Mouse (Mus musculus): Measurements from ENCODE around the gene Cldn10. TPM values are rescaled to one million over a fixed set of nuclear protein-coding genes. Genes with fewer than 3 reads are reported as not detected.
"Not testable (repeated sequence)": the region's sequence is repeated elsewhere in the genome, so short reads cannot be mapped to it uniquely, and the experiment has no call there.

Cldn10 gene
- polyA plus RNA-seq (2015; fragmentation: Nextera tagmentation; extraction: Ambion mirVana) = 1.5 and 1.7 TPM in 2 replicates

GRCm38 (mm10) chr14:118787621-118788020, at the start of gene Cldn10:
Gene Cldn10, plus strand, starts transcription at chr14:118787908.
- Histone ChIP-seq H3K9ac (no peak within 1 kb of the TSS), H3K4me3 (no peak within 1 kb of the TSS), H3K9me3 (no peaks in the 10 kb centered on the region), H3K27me3 (no peaks in the 10 kb centered on the region), H3K36me3 (no peaks in the 10 kb centered on the region), H3K4me2 (replicated peaks) (no peak within 1 kb of the TSS), H3K27ac (no peak within 1 kb of the TSS), H3K4me1 (no peaks in the 10 kb centered on the region)
- no peak for ATAC-seq (ENCODE audit: low FRiP score, low read depth)
- WGBS = 58% methylated on average over 4 of the region's 4 CpGs

- no peak overlapping the region for H3K4me2 ChIP-seq (replicated peaks)
- H3K9me3 ChIP-seq = peaks cover 4% of the 10 kb centered on the region
- H3K4me1 ChIP-seq = no peaks in the 10 kb centered on the region
- H3K4me3 ChIP-seq = no peak overlapping the region
- H3K27me3 ChIP-seq = no peaks in the 10 kb centered on the region
- H3K27ac ChIP-seq = no peak overlapping the region
- no peak for ATAC-seq (ENCODE audit: low FRiP score, low read depth)
- H3K36me3 ChIP-seq = no peaks in the 10 kb centered on the region
- H3K9ac ChIP-seq = no peak overlapping the region
These were observed 45.9 kb upstream of the Cldn10 start for GRCm38 (mm10) chr14:118741780-118742179.

DNA sequence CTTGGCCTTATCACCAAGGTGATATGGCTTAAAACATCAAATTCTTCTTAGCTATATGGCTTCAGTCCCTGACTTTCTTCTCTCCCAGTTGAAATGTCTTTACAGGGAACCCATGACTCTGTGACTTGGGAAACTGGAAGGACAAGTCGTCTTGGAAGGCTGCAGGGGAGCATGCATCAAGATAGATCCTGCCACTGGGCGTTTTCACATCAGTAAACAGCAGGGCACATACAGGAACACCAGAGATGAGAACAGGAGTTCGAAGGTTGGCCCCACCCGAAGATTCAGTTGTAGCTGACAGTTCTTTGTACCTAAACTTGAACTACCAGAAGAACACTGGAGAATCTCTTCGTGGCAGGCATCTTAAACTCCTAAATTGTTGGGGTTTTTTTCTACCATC, 44.8 kb upstream of the Cldn10 start:
- no peak for ATAC-seq (ENCODE audit: low FRiP score, low read depth)
- WGBS = 78% methylated on average over 5 of the region's 5 CpGs
- Histone ChIP-seq H3K4me2 (replicated peaks) (no peak overlapping the region), H3K9ac (no peak overlapping the region), H3K27ac (no peak overlapping the region), H3K4me3 (no peak overlapping the region), H3K9me3 (peaks cover 4% of the 10 kb centered on the region), H3K4me1 (no peaks in the 10 kb centered on the region), H3K36me3 (no peaks in the 10 kb centered on the region), H3K27me3 (no peaks in the 10 kb centered on the region)

DNA sequence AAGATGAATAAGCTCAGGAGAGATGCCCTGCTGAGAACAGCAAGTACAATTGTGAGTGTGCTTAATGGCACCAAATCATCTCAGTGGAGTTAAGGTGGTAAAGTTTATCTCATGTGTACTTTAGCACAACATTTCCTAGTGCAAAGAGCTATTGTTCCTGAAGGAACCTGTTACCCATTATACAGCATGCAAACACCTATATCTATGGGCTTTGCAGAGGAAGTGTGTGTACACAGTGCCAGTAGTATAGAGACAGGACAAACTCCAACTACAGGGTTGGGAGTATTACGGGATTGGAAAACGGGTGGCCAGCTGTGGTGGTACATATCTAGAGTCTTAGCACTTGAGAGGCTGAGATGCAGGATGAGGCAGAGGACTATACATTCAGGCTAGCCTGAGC, 38.6 kb upstream of the Cldn10 start:
- WGBS = 85% methylated on average over 2 of the region's 2 CpGs

GRCm38 (mm10) chr14:118749715-118750114, 38.0 kb upstream of the Cldn10 start:
- Histone ChIP-seq H3K4me2 (replicated peaks) (no peak overlapping the region), H3K36me3 (no peaks in the 10 kb centered on the region), H3K27ac (no peak overlapping the region), H3K27me3 (no peaks in the 10 kb centered on the region), H3K4me3 (no peak overlapping the region), H3K9ac (no peak overlapping the region), H3K4me1 (no peaks in the 10 kb centered on the region), H3K9me3 (no peaks in the 10 kb centered on the region)
- WGBS = 55% methylated on average over 4 of the region's 4 CpGs
- ATAC-seq (ENCODE audit: low FRiP score, low read depth) = no peak

More for the DNA sequence above, 38.6 kb upstream of the Cldn10 start:
- Histone ChIP-seq H3K4me2 (replicated peaks) (no peak overlapping the region), H3K4me1 (no peaks in the 10 kb centered on the region), H3K27me3 (no peaks in the 10 kb centered on the region), H3K9ac (no peak overlapping the region), H3K9me3 (no peaks in the 10 kb centered on the region), H3K27ac (no peak overlapping the region), H3K36me3 (no peaks in the 10 kb centered on the region), H3K4me3 (no peak overlapping the region)
- no peak for ATAC-seq (ENCODE audit: low FRiP score, low read depth)

DNA sequence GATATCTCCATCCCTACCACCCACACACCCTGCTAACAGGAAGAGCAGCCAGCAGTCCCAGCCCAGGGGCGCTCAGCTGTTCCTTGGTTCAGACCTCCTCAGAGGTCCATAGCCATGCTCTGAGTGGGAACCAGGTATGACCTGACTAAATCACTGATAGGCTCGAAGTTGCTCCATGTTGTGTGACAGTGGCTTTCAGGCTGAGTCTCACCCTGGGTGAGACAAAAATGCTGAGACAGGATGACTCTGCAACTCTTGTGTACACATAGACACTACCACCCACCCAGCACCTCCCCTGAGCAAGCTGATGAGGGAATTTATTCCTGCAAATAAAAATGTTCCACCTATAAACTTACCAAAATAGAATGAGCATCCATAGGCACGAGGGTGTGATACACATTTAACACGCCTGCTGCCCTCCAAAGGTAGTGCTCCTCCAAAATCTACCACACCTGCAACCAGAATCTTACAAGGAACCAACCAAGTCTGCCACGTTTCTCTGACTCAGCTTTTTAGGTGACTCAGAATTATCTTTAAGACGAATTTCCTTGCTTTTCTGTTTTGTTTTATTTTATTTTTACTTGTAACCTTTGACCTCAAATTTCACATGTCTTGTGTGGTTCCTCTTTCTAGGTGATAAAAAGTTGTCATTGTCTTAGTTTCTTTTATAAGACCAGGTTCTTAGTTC, 37.1 kb upstream of the Cldn10 start:
- no peak overlapping the region for H3K9ac ChIP-seq
- WGBS = 84% methylated on average over 6 of the region's 6 CpGs

DNA sequence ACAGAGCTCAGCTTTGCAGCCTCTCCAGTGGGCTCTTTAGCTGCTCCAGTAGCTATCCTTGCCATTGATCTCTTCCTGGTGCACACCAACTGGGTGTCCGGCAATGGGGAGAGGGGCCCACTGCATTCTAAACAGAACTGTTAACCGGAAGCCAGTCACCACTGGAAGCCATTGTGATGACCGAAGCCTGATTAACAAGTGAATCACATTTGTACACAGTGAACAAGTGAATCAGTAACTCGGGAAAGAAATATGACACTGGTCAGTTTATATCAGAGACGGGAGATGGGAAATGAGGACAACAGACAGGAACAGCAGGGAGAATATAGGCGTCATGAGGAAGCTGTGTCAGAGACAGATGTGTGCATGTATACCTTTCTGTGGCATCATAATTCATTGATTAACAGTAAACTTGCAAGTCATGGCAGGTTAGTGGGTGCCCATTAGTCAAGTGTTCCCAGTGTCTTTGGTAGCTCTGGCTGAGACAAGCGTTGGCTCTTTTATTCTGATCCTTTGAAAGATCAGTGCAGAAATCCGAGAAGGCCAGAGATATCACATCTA, 36.4 kb upstream of the Cldn10 start:
- H3K4me1 ChIP-seq = no peaks in the 10 kb centered on the region
- no peaks in the 10 kb centered on the region for H3K27me3 ChIP-seq
- 86% methylated on average over 8 of the region's 8 CpGs for whole genome bisulfite sequencing
- H3K4me2 ChIP-seq (replicated peaks) = no peak overlapping the region
- no peak overlapping the region for H3K9ac ChIP-seq
- ATAC-seq (ENCODE audit: low FRiP score, low read depth) = no peak
- no peak overlapping the region for H3K4me3 ChIP-seq
- H3K36me3 ChIP-seq = no peaks in the 10 kb centered on the region
- no peak overlapping the region for H3K27ac ChIP-seq
- no peaks in the 10 kb centered on the region for H3K9me3 ChIP-seq

More for the DNA sequence above, 37.1 kb upstream of the Cldn10 start:
- H3K27ac ChIP-seq = no peak overlapping the region
- no peaks in the 10 kb centered on the region for H3K27me3 ChIP-seq
- no peaks in the 10 kb centered on the region for H3K36me3 ChIP-seq
- no peaks in the 10 kb centered on the region for H3K9me3 ChIP-seq
- no peak for ATAC-seq (ENCODE audit: low FRiP score, low read depth)
- H3K4me1 ChIP-seq = no peaks in the 10 kb centered on the region
- H3K4me2 ChIP-seq (replicated peaks) = no peak overlapping the region
- H3K4me3 ChIP-seq = no peak overlapping the region

DNA sequence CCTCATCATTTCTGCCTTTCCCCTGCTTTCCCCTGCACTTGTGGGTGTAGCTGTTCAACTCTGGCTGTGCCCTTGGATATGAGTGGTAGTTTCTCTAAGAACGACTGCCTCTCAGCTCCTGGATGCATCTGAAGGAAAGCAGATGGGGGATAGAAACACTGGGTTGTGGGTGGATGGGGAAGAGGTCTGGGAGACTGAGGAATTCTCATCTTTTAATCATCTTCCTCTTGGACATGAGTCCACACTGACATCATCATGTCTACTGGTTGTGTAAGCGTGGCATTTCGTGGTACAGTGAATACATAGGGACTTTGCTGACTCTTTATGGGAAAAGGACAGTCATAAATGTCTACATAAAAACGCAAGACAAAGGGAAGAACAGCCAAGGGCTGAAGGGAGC, 31.7 kb upstream of the Cldn10 start:
- Histone ChIP-seq H3K27ac (no peak overlapping the region), H3K36me3 (no peaks in the 10 kb centered on the region), H3K4me1 (no peaks in the 10 kb centered on the region), H3K9ac (no peak overlapping the region), H3K27me3 (no peaks in the 10 kb centered on the region), H3K4me2 (replicated peaks) (no peak overlapping the region), H3K4me3 (no peak overlapping the region), H3K9me3 (no peaks in the 10 kb centered on the region)
- WGBS = 79% methylated on average over 4 of the region's 4 CpGs
- ATAC-seq (ENCODE audit: low FRiP score, low read depth) = no peak

- WGBS = 76% methylated on average over 3 of the region's 3 CpGs
- Histone ChIP-seq H3K36me3 (no peaks in the 10 kb centered on the region), H3K4me1 (no peaks in the 10 kb centered on the region), H3K4me3 (no peak overlapping the region), H3K9me3 (no peaks in the 10 kb centered on the region), H3K9ac (no peak overlapping the region), H3K27me3 (no peaks in the 10 kb centered on the region), H3K4me2 (replicated peaks) (no peak overlapping the region), H3K27ac (no peak overlapping the region)
- ATAC-seq (ENCODE audit: low FRiP score, low read depth) = no peak
These were observed 31.1 kb upstream of the Cldn10 start for GRCm38 (mm10) chr14:118756566-118756965.

DNA sequence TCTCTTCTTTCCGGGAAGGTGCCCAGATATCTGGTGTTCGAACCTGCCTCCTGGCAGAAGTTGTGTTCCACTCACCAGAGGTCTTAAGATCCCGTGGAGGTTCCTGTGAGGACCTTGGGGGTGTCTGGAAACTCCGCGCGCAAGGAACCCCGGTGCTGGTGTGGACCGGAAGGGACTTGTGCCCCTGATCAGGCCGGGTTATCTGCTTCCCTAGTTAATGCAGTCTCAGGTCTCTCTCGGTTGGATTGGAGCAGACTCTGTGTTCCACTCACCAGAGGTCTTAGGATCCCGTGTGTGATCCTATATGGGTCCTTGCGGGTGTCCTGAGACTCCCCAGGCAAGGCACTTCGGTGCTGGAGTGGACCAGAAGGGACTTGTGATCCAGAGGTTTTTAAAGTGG, 24.3 kb upstream of the Cldn10 start:
- H3K36me3 ChIP-seq; H3K4me3 ChIP-seq; H3K4me1 ChIP-seq; H3K4me2 ChIP-seq (replicated peaks); H3K27me3 ChIP-seq; H3K9me3 ChIP-seq; H3K27ac ChIP-seq; ATAC-seq (ENCODE audit: low FRiP score, low read depth); H3K9ac ChIP-seq: not testable (repeated sequence)
- WGBS = 94% methylated on average over 13 of the region's 13 CpGs

- Histone ChIP-seq H3K36me3 (no peaks in the 10 kb centered on the region), H3K27ac (no peak overlapping the region), H3K9ac (no peak overlapping the region), H3K27me3 (peaks cover 15% of the 10 kb centered on the region), H3K4me3 (no peak overlapping the region), H3K4me2 (replicated peaks) (no peak overlapping the region), H3K9me3 (no peaks in the 10 kb centered on the region), H3K4me1 (no peaks in the 10 kb centered on the region)
- ATAC-seq (ENCODE audit: low FRiP score, low read depth) = no peak
- 83% methylated on average over 9 of the region's 9 CpGs for WGBS
These were observed 23.7 kb upstream of the Cldn10 start for GRCm38 (mm10) chr14:118763917-118764495.

DNA sequence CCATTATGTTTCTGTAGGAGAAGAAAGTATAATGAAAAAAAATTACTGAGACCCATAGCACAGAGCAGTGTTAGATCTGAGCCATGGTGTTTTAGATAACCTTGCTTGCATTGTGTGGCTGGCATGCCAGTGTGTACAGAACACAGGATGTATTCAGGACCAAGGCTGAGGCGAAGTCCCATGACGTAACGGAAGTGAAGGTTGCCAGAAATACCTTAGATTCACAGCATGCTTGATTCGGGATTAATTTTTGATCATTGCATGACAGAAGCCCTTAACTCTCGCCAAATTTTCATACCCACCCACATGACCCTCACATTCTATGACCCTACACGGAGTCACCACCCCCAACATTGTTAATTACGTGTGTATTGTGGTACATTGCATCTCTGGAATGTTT, 22.4 kb upstream of the Cldn10 start:
- Histone ChIP-seq H3K36me3 (no peaks in the 10 kb centered on the region), H3K4me2 (replicated peaks) (no peak overlapping the region), H3K4me1 (no peaks in the 10 kb centered on the region), H3K9ac (no peak overlapping the region), H3K27ac (no peak overlapping the region), H3K27me3 (peaks cover 22% of the 10 kb centered on the region), H3K9me3 (no peaks in the 10 kb centered on the region), H3K4me3 (no peak overlapping the region)
- 0 out of 2 replicates have a peak, but pooled peaks have one; percentile 15 for ATAC-seq (ENCODE audit: low FRiP score, low read depth)
- 72% methylated on average over 7 of the region's 7 CpGs for WGBS

GRCm38 (mm10) chr14:118765951-118766350, 21.8 kb upstream of the Cldn10 start:
- no peak overlapping the region for H3K4me2 ChIP-seq (replicated peaks)
- WGBS = 75% methylated on average over 7 of the region's 7 CpGs
- no peak for ATAC-seq (ENCODE audit: low FRiP score, low read depth)
- no peak overlapping the region for H3K27ac ChIP-seq
- no peak overlapping the region for H3K4me3 ChIP-seq
- no peaks in the 10 kb centered on the region for H3K36me3 ChIP-seq
- no peak overlapping the region for H3K9ac ChIP-seq
- no peaks in the 10 kb centered on the region for H3K4me1 ChIP-seq
- no peaks in the 10 kb centered on the region for H3K9me3 ChIP-seq
- peaks cover 22% of the 10 kb centered on the region for H3K27me3 ChIP-seq
